In genomic region chr2:61159761-61160160, GRCm38 (mm10) we compare ENCODE assay signal across 23 mouse cellular contexts.
DNase-seq lines count a peak whose midpoint lies in the region; ATAC-seq lines count a peak whose summit lies in the region.
"Had no signal": no experiment of that assay in that cellular context is flagged by ENCODE, and none has a peak within 500 bp of the region (broad histone marks: within the 10 kb centered on the region; RNA-seq: fewer than 3 reads in every experiment).

No protein-coding gene starts in this region.

- 74% methylated on average over 3 of the region's 3 CpGs for WGBS in heart, embryonic 10.5 days

- H3K4me1 ChIP-seq in heart, embryonic 10.5 days, result peaks cover 6% of the 10 kb centered on the region; the same call in 1 of the 2 replicates

- H3K36me3 ChIP-seq in heart, embryonic 10.5 days, result no peaks in the 10 kb centered on the region
- H3K36me3 ChIP-seq: G1E had no signal

- no peak overlapping the region for H3K27ac ChIP-seq in heart, embryonic 10.5 days

- H3K27me3 ChIP-seq in heart, embryonic 10.5 days (ENCODE audit: insufficient read depth, poor library complexity, severe bottlenecking), result no peaks in the 10 kb centered on the region
- H3K27me3 ChIP-seq: CH12.LX, Patski had no signal

- DNase-seq in Muller cell, postnatal 12 days (ENCODE audit: inconsistent ontology term), result peak; percentile 93
- peak; percentile 92 for DNase-seq in retina, embryonic 14.5 days (ENCODE audit: low spot score)
- DNase-seq in retina, postnatal 1 day, result peak; percentile 90
- peak; percentile 6 for DNase-seq in retina, postnatal 7 days (ENCODE audit: low read depth, low spot score)
- DNase-seq in heart, embryonic 10.5 days (ENCODE audit: low spot score), result no peak
- DNase-seq in right cerebral cortex, postnatal 4 days, result no peak
- DNase-seq: adrenal gland, adult 2 months; adrenal gland, adult 8-10 months; adrenal gland, postnatal 10 days; adrenal gland, postnatal 14 days; adrenal gland, postnatal 25 days; adrenal gland, postnatal 36 days; B cell, adult 2 months; cerebellum, adult 11 months; cerebellum, adult 11-12 months; cerebellum, adult 18-20 months had no signal

- no peak for ATAC-seq in frontal cortex, adult (ENCODE audit: low TSS enrichment)
- ATAC-seq in erythroid progenitor cell, adult 5-6 weeks (replicated peaks; ENCODE audit: low FRiP score, poor library complexity, severe bottlenecking), result no peak
- ATAC-seq: activated CD4-positive, CD25-positive, alpha-beta regulatory T cell, adult 4 months; CD4-positive, CD25-positive, alpha-beta regulatory T cell, adult 4 months; Patski had no signal

- H3K9me3 ChIP-seq in heart, embryonic 10.5 days, result no peaks in the 10 kb centered on the region
- H3K9me3 ChIP-seq: G1E had no signal

- H3K4me3 ChIP-seq in heart, embryonic 10.5 days, result no peak overlapping the region

Comparison
In these comparisons a context has a peak if more than half of its experiments do, and no peak if none do; other contexts are left out.
1. DNase-seq: peak in Muller cell, postnatal 12 days (single experiment), retina, embryonic 14.5 days (single experiment), retina, postnatal 1 day (single experiment) and retina, postnatal 7 days (single experiment); none in heart, embryonic 10.5 days (single experiment) and right cerebral cortex, postnatal 4 days (single experiment).